In genomic region chr3:56203968-56204367, GRCm38 (mm10) we compare ENCODE assay signal across 25 mouse cellular contexts. TPM values are rescaled to one million over a fixed set of nuclear protein-coding genes. Genes with fewer than 3 reads are reported as not detected.
A peak's percentile ranks its signal among the peaks of the same experiment; 100 is the strongest.
DNase-seq lines count a peak whose midpoint lies in the region; ATAC-seq and TF ChIP-seq lines count a peak whose summit lies in the region.
"Had no signal": no experiment of that assay in that cellular context is flagged by ENCODE, and none has a peak within 500 bp of the region (broad histone marks: within the 10 kb centered on the region; RNA-seq: fewer than 3 reads in every experiment).

No protein-coding gene starts in this region.

- peak; percentile 29 for DNase-seq in forebrain, postnatal 0 days
- no peak for DNase-seq in forebrain, embryonic 10.5 days (ENCODE audit: extremely low spot score, low spot score)
- DNase-seq in layer of hippocampus, adult 9-11 months: peak; percentile 12
- no peak for DNase-seq in layer of hippocampus, adult 9-10 months (ENCODE audit: low spot score)
- DNase-seq in right cerebral cortex, adult 2 months (ENCODE audit: low spot score in 2 of 2): peak; percentile 10 to 18
- no peak for DNase-seq in right cerebral cortex, postnatal 25 days
- DNase-seq: adrenal gland, adult 8-10 months; adrenal gland, postnatal 25 days; cerebellum, adult 18-20 months; cerebellum, adult 9-10 months; cerebellum, postnatal 14 days; gastrocnemius, postnatal 25 days; heart, adult 18-20 months; heart, postnatal 10 days; heart, postnatal 36 days had no signal

- no peaks in the 10 kb centered on the region for H3K4me1 ChIP-seq in forebrain, postnatal 0 days (ENCODE audit: insufficient read depth)
- H3K4me1 ChIP-seq in forebrain, embryonic 10.5 days: no peaks in the 10 kb centered on the region
- H3K4me1 ChIP-seq: embryonic facial prominence, embryonic 12.5 days; embryonic facial prominence, embryonic 15.5 days; forebrain, embryonic 12.5 days; forebrain, embryonic 15.5 days; heart, embryonic 12.5 days; heart, embryonic 15.5 days; hindbrain, embryonic 10.5 days; hindbrain, embryonic 13.5 days had no signal

- H3K27me3 ChIP-seq in forebrain, postnatal 0 days (ENCODE audit: insufficient read depth, low read length): no peaks in the 10 kb centered on the region
- H3K27me3 ChIP-seq in forebrain, embryonic 10.5 days (ENCODE audit: poor library complexity, severe bottlenecking): no peaks in the 10 kb centered on the region
- H3K27me3 ChIP-seq: embryonic facial prominence, embryonic 15.5 days; forebrain, embryonic 12.5 days; forebrain, embryonic 15.5 days; heart, embryonic 12.5 days; heart, embryonic 15.5 days; hindbrain, embryonic 13.5 days had no signal

- no peak overlapping the region for H3K4me3 ChIP-seq in forebrain, postnatal 0 days (ENCODE audit: low read depth, low read length)
- no peak overlapping the region for H3K4me3 ChIP-seq in forebrain, embryonic 10.5 days
- H3K4me3 ChIP-seq: embryonic facial prominence, embryonic 12.5 days; embryonic facial prominence, embryonic 15.5 days; forebrain, embryonic 12.5 days; forebrain, embryonic 15.5 days; heart, embryonic 12.5 days; heart, embryonic 15.5 days; hindbrain, embryonic 10.5 days; hindbrain, embryonic 13.5 days had no signal

- H3K9me3 ChIP-seq in forebrain, postnatal 0 days (ENCODE audit: low read length): no peaks in the 10 kb centered on the region
- H3K9me3 ChIP-seq in forebrain, embryonic 10.5 days: no peaks in the 10 kb centered on the region
- H3K9me3 ChIP-seq: embryonic facial prominence, embryonic 12.5 days; embryonic facial prominence, embryonic 15.5 days; forebrain, embryonic 12.5 days; forebrain, embryonic 15.5 days; heart, embryonic 12.5 days; heart, embryonic 15.5 days; hindbrain, embryonic 10.5 days; hindbrain, embryonic 13.5 days had no signal

- ATAC-seq in forebrain, postnatal 0 days: peak; percentile 69
- ATAC-seq: activated CD4-positive, CD25-positive, alpha-beta regulatory T cell, adult 4 months; forebrain, embryonic 15.5 days; hindbrain, embryonic 16.5 days had no signal

- H3K4me2 ChIP-seq in forebrain, postnatal 0 days (ENCODE audit: low read depth): no peak overlapping the region
- H3K4me2 ChIP-seq: embryonic facial prominence, embryonic 12.5 days; embryonic facial prominence, embryonic 15.5 days; forebrain, embryonic 12.5 days; forebrain, embryonic 15.5 days; heart, embryonic 12.5 days; heart, embryonic 15.5 days; hindbrain, embryonic 13.5 days had no signal

- H3K36me3 ChIP-seq in forebrain, postnatal 0 days (ENCODE audit: insufficient read depth): no peaks in the 10 kb centered on the region
- H3K36me3 ChIP-seq in forebrain, embryonic 10.5 days (replicated peaks): no peaks in the 10 kb centered on the region
- H3K36me3 ChIP-seq: embryonic facial prominence, embryonic 12.5 days; embryonic facial prominence, embryonic 15.5 days; forebrain, embryonic 12.5 days; forebrain, embryonic 15.5 days; heart, embryonic 12.5 days; heart, embryonic 15.5 days; hindbrain, embryonic 10.5 days; hindbrain, embryonic 13.5 days had no signal

- TF ChIP-seq CTCF in forebrain, postnatal 0 days (IDR thresholded peaks at IDR 0.05; ENCODE audit: low read depth): no peak

- no peak overlapping the region for H3K9ac ChIP-seq in forebrain, postnatal 0 days
- H3K9ac ChIP-seq: embryonic facial prominence, embryonic 12.5 days; embryonic facial prominence, embryonic 15.5 days; forebrain, embryonic 12.5 days; forebrain, embryonic 15.5 days; heart, embryonic 12.5 days; heart, embryonic 15.5 days; hindbrain, embryonic 13.5 days had no signal

- 64% methylated on average over 6 of the region's 6 CpGs for WGBS in forebrain, postnatal 0 days
- 87% methylated on average over 6 of the region's 6 CpGs for WGBS in forebrain, embryonic 10.5 days

- peak overlapping the region; percentile 35; the same call in 1 of the 2 replicates for H3K27ac ChIP-seq in forebrain, postnatal 0 days (ENCODE audit: low read depth, low read length)
- H3K27ac ChIP-seq in forebrain, embryonic 10.5 days: no peak overlapping the region
- H3K27ac ChIP-seq: embryonic facial prominence, embryonic 12.5 days; embryonic facial prominence, embryonic 15.5 days; forebrain, embryonic 12.5 days; forebrain, embryonic 15.5 days; heart, embryonic 15.5 days; hindbrain, embryonic 10.5 days; hindbrain, embryonic 13.5 days had no signal

RNA-seq across cellular contexts. Expression of gene Nbea, which starts 20.5 kb away (rescaled TPM):
- 169 and 198 TPM in 2 replicates for total RNA-seq in forebrain, postnatal 0 days (2014; rRNA removed)
- 34.4 and 42.3 TPM in 2 replicates for polyA plus RNA-seq in forebrain, postnatal 0 days (2015; fragmentation: Nextera tagmentation; extraction: Ambion mirVana)
- 6.5 and 8.2 TPM in 2 replicates for polyA plus RNA-seq in forebrain, embryonic 10.5 days (2016; fragmentation: Nextera tagmentation; extraction: Ambion mirVana)

Comparison
In these comparisons a context has a peak if more than half of its experiments do, and no peak if none do; other contexts are left out.
1. DNase-seq: peak in forebrain, postnatal 0 days (single experiment), layer of hippocampus, adult 9-11 months (single experiment) and right cerebral cortex, adult 2 months (2 of 2); none in forebrain, embryonic 10.5 days (single experiment), layer of hippocampus, adult 9-10 months (single experiment) and right cerebral cortex, postnatal 25 days (single experiment).